Mouse (Mus musculus) kidney, embryonic 16.5 days (tissue): Measurements from ENCODE around the gene Bach2. TPM values are rescaled to one million over a fixed set of nuclear protein-coding genes. Genes with fewer than 3 reads are reported as not detected.

Experiments used
- ATAC-seq: fragments of 200-750 bp; cut with Nextera tagmentation; 2 replicates; pipeline ENCODE4 v1.8.0; 2017; ENCODE audit warnings: moderate TSS enrichment; ENCODE audit not compliant: low FRiP score, low TSS enrichment
- H3K27ac ChIP-seq: fragments of 300-500 bp; sonication (generic); 2 replicates; pipeline ENCODE4 v1.5.1; 2014; ENCODE audit warnings: low read length
- H3K27me3 ChIP-seq: fragments of 300-500 bp; sonication (generic); 2 replicates; pipeline ENCODE4 v1.6.1; 2014; ENCODE audit warnings: low read length, control low read depth, mixed read lengths; ENCODE audit not compliant: insufficient read depth
- H3K36me3 ChIP-seq: fragments of 300-500 bp; sonication (generic); 2 replicates; pipeline ENCODE4 v1.6.1; 2014; ENCODE audit warnings: low read length, control low read depth, mixed read lengths; ENCODE audit not compliant: insufficient read depth
- H3K4me1 ChIP-seq: fragments of 300-500 bp; sonication (generic); 2 replicates; pipeline ENCODE4 v1.6.1; 2014; ENCODE audit warnings: low read length, control low read depth, mixed read lengths; ENCODE audit not compliant: insufficient read depth
- H3K4me2 ChIP-seq: fragments of 300-500 bp; sonication (generic); replicated peaks from 2 replicates; pipeline ENCODE4 v1.6.1; 2014; ENCODE audit warnings: low read depth, low read length
- H3K4me3 ChIP-seq: fragments of 300-500 bp; sonication (generic); 2 replicates; pipeline ENCODE4 v1.5.1; 2014; ENCODE audit warnings: mild to moderate bottlenecking, low read length
- H3K9ac ChIP-seq: fragments of 300-500 bp; sonication (generic); replicated peaks from 2 replicates; pipeline ENCODE4 v1.6.1; 2014; ENCODE audit warnings: low read length
- H3K9me3 ChIP-seq: fragments of 300-500 bp; sonication (generic); 2 replicates; pipeline ENCODE4 v1.6.1; 2016; ENCODE audit warnings: low read length, control low read depth
- WGBS: fragments of 180-500 bp; shearing (Covaris S2); extraction: QIAGEN DNeasy Blood & Tissue Kit; methylation state at CpG from one replicate; pipeline ENCODE4 v1.1.7; 2014; 5-methylcytosine and 5-hydroxymethylcytosine counted together
- polyA plus RNA-seq: library from polyadenylated mRNA; unstranded; fragments of >200 nt; fragmentation: Nextera tagmentation; extraction: Ambion mirVana; gene quantifications from 2 replicates; pipeline ENCODE4 v1.2.1, GENCODE M21; 2015

Bach2 gene
- polyA plus RNA-seq, 1 experiment from 2014 or later, result 7.9 TPM

- Histone ChIP-seq H3K36me3 (no peaks in the 10 kb centered on the region), H3K9me3 (no peaks in the 10 kb centered on the region), H3K27me3 (peaks cover 1% of the 10 kb centered on the region; the same call in 1 of the 2 replicates), H3K27ac (peak overlapping the region; percentile 39; the same call in 1 of the 2 replicates), H3K9ac (no peak overlapping the region), H3K4me1 (peaks cover 23% of the 10 kb centered on the region), H3K4me3 (no peak overlapping the region), H3K4me2 (peak overlapping the region; percentile 39)
- 0 out of 2 replicates have a peak, but pooled peaks have one; percentile 33 for ATAC-seq
- WGBS, result 49% methylated on average over 4 of the region's 4 CpGs
These were observed 18.5 kb upstream of the Bach2 start for GRCm38 (mm10) chr4:32220129-32220491.

DNA sequence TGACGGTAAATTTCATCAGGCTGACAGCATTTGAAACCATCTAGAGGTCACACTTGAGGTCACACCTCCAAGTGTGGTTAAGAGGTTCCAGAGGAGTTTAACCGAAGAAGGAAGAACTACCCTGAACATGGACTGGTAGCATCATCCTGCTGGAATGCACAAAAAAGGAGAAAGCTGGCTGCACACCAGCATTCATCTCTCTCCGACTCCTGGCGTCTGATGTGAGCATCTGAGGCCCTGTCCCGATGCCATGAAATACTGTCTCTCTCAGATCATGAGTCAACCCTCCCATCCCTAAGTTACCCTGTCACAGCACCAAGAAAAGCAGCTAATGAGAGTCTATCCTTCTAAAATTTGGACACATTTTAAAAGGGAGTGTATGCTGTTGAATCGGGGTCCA lies 17.6 kb upstream of the Bach2 start:
- ATAC-seq, result no peak
- no peak overlapping the region for H3K4me3 ChIP-seq
- H3K27me3 ChIP-seq, result peaks cover 4% of the 10 kb centered on the region; the same call in 1 of the 2 replicates
- no peaks in the 10 kb centered on the region for H3K36me3 ChIP-seq
- WGBS, result 47% methylated on average over 6 of the region's 6 CpGs
- H3K4me2 ChIP-seq, result no peak overlapping the region
- no peak overlapping the region for H3K9ac ChIP-seq
- no peak overlapping the region for H3K27ac ChIP-seq
- H3K4me1 ChIP-seq, result peaks cover 23% of the 10 kb centered on the region
- H3K9me3 ChIP-seq, result no peaks in the 10 kb centered on the region

DNA sequence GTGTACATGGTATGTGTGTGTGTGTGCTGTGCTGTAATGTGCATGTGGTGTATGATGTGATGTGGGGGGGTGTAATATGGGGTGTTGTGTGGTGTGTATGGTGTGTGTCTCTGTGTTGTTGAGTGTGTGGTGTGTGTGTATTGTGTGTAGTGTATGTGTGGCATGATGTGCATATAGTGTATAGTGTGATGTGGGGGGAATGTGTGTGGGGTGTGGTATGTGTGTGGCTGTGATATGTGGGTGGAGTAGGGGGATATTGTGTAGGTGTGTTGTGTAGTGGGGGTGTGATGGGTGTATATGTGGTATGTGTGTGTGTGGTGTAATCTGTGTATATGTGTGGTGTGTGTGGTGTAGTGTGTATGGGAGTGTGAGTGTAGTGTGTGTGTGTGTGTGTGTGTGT lies 15.0 kb upstream of the Bach2 start:
- no peak overlapping the region for H3K4me3 ChIP-seq
- H3K27me3 ChIP-seq, result peaks cover 4% of the 10 kb centered on the region; the same call in 1 of the 2 replicates

GRCm38 (mm10) chr4:32225191-32225590 lies 13.4 kb upstream of the Bach2 start:
- 98% methylated on average over 2 of the region's 2 CpGs for WGBS
- peaks cover 4% of the 10 kb centered on the region; the same call in 1 of the 2 replicates for H3K27me3 ChIP-seq
- no peak overlapping the region for H3K4me3 ChIP-seq
- H3K36me3 ChIP-seq, result no peaks in the 10 kb centered on the region
- no peaks in the 10 kb centered on the region for H3K9me3 ChIP-seq
- H3K4me1 ChIP-seq, result peaks cover 18% of the 10 kb centered on the region
- no peak overlapping the region for H3K4me2 ChIP-seq
- H3K27ac ChIP-seq, result no peak overlapping the region
- no peak overlapping the region for H3K9ac ChIP-seq
- ATAC-seq, result no peak

More for the DNA sequence above, 15.0 kb upstream of the Bach2 start:
- Histone ChIP-seq H3K36me3 (no peaks in the 10 kb centered on the region), H3K4me1 (peaks cover 33% of the 10 kb centered on the region), H3K27ac (no peak overlapping the region), H3K4me2 (no peak overlapping the region), H3K9me3 (no peaks in the 10 kb centered on the region), H3K9ac (no peak overlapping the region)
- no peak for ATAC-seq

- Histone ChIP-seq H3K27me3 (peaks cover 4% of the 10 kb centered on the region; the same call in 1 of the 2 replicates), H3K27ac (no peak overlapping the region), H3K4me3 (no peak overlapping the region), H3K4me1 (peaks cover 10% of the 10 kb centered on the region), H3K9ac (no peak overlapping the region), H3K36me3 (no peaks in the 10 kb centered on the region), H3K4me2 (no peak overlapping the region), H3K9me3 (no peaks in the 10 kb centered on the region)
- 42% methylated on average over 8 of the region's 8 CpGs for WGBS
- peak; percentile 54; the same call in 1 of the 2 replicates for ATAC-seq
These were observed 10.5 kb upstream of the Bach2 start for GRCm38 (mm10) chr4:32227970-32228557.

DNA sequence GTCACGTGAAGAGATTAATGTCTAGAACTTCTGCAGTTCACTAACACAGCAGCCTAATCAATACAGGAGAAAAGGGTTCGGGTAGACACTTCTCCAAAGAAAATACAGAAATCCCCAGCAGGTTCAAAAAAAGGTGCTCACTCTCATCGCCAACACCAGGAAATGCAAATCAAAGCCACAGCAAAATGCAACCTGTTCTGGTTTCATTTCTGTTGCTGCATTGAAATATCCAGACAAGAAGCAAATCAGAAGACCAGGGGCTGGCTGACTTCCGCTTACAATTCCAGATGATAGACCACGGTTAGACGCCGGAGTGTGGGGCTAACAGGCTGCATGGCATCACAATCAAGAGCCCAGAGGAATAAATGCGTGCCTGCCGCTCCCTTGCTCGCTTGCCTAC lies 9.3 kb upstream of the Bach2 start:
- H3K27ac ChIP-seq, result no peak overlapping the region
- peaks cover 9% of the 10 kb centered on the region; the same call in 1 of the 2 replicates for H3K27me3 ChIP-seq
- no peaks in the 10 kb centered on the region for H3K36me3 ChIP-seq
- WGBS, result 86% methylated on average over 10 of the region's 10 CpGs
- no peak overlapping the region for H3K4me3 ChIP-seq
- no peak overlapping the region for H3K9ac ChIP-seq
- H3K9me3 ChIP-seq, result no peaks in the 10 kb centered on the region
- ATAC-seq, result no peak
- H3K4me1 ChIP-seq, result peaks cover 10% of the 10 kb centered on the region
- H3K4me2 ChIP-seq, result no peak overlapping the region

- WGBS, result 83% methylated on average over 11 of the region's 11 CpGs
- Histone ChIP-seq H3K27me3 (0 out of 2 replicates have a peak, but pooled peaks cover 5% of the 10 kb centered on the region), H3K4me2 (no peak overlapping the region), H3K9me3 (no peaks in the 10 kb centered on the region), H3K4me1 (peaks cover 10% of the 10 kb centered on the region), H3K4me3 (no peak overlapping the region), H3K36me3 (no peaks in the 10 kb centered on the region), H3K9ac (no peak overlapping the region), H3K27ac (no peak overlapping the region)
- ATAC-seq, result no peak
These were observed 7.1 kb upstream of the Bach2 start for GRCm38 (mm10) chr4:32231258-32232055.

GRCm38 (mm10) chr4:32235920-32236705 lies 2.5 kb upstream of the Bach2 start:
- 67% methylated on average over 16 of the region's 16 CpGs for WGBS
- Histone ChIP-seq H3K9ac (no peak overlapping the region), H3K4me1 (peaks cover 12% of the 10 kb centered on the region), H3K9me3 (no peaks in the 10 kb centered on the region), H3K4me2 (no peak overlapping the region), H3K4me3 (no peak overlapping the region), H3K27ac (no peak overlapping the region), H3K27me3 (0 out of 2 replicates have a peak, but pooled peaks cover 5% of the 10 kb centered on the region), H3K36me3 (no peaks in the 10 kb centered on the region)
- ATAC-seq, result no peak

- peak overlapping the region; percentile 88 for H3K4me3 ChIP-seq
- peak; percentile 82 for ATAC-seq
- WGBS, result under 1% methylated on average over 53 of the region's 100 CpGs
These were observed 531 bp downstream of the Bach2 start for GRCm38 (mm10) chr4:32238921-32239748.

More at GRCm38 (mm10) chr4:32238921-32239748, 531 bp downstream of the Bach2 start:
- Histone ChIP-seq H3K27me3 (0 out of 2 replicates have a peak, but pooled peaks cover under 1% of the 10 kb centered on the region), H3K9me3 (no peaks in the 10 kb centered on the region), H3K4me1 (peaks cover 34% of the 10 kb centered on the region), H3K27ac (peak overlapping the region; percentile 96), H3K36me3 (no peaks in the 10 kb centered on the region), H3K9ac (peak overlapping the region; percentile 91), H3K4me2 (peak overlapping the region; percentile 90)
